Mouse (Mus musculus): ENCODE measurements at regions not wholly inside any gene's neighbourhood (a gene's known extent, or its start where the extent isn't known, plus 50 kb on each side); places are given as distances from the start of the nearest gene placed in this dataset.

DNA sequence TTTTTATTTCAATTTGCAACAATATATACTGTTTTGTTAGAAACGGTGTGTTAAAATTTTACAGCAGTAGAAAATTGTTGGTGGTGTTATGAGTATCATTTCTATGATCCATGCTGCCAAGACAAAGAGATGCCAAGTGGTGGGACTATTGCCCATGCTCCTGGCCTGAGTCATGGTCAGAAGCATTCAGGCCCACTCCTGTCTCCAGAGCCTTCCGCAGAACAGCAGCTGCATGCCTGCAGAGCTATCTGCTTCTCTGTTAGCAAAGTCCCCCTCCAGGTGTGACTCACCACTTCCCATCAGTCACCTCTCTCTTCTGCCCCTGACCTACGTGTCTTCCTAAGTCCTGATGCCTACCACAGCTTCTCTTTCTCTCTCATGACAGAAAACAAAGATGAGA, 134.2 kb upstream of the Adra1d start:
- TF ChIP-seq CTCF (IDR thresholded peaks at IDR 0.05; ENCODE audit: control insufficient read depth, insufficient read depth, low read length) (no peak), POLR2A (IDR thresholded peaks at IDR 0.05; ENCODE audit: borderline replicate concordance, control insufficient read depth, low read depth, low read length) (no peak)
